Mouse (Mus musculus) activated CD4-positive, CD25-positive, alpha-beta regulatory T cell, adult 4 months (primary cell): Measurements from ENCODE around the gene Crebl2. TPM values are rescaled to one million over a fixed set of nuclear protein-coding genes. Genes with fewer than 3 reads are reported as not detected.

Source experiments
- ATAC-seq: one replicate; pipeline ENCODE4 v1.8.0; 2017
- polyA plus RNA-seq, 2 experiments: library from polyadenylated mRNA; unstranded; fragments of 100-300 nt; shearing (Covaris generic); gene quantifications; one replicate each; pipeline ENCODE4 v1.2.1; 2017

Crebl2 gene
- polyA plus RNA-seq, 2 experiments from 2014 or later = 26.3 to 31.1 TPM

DNA sequence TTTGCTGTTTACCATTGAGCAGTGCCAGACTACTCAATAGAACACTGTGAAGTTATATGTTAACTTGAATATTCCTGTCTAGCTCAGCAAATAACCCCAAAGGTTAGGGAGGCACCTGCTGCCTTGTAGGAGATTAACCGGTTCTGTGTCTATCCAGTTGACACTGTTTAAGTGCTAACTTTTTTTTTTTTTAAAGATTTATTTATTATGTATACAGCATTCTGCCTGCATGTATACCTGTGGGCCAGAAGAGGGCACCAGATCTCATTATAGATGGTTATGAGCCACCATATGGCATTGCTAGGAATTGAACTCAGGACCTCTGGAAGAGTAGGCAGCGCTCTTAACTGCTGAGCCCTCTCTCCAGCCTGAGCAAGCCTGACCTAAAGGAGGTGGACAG is 43.1 kb downstream of the Crebl2 start:
- ATAC-seq = no peak

DNA sequence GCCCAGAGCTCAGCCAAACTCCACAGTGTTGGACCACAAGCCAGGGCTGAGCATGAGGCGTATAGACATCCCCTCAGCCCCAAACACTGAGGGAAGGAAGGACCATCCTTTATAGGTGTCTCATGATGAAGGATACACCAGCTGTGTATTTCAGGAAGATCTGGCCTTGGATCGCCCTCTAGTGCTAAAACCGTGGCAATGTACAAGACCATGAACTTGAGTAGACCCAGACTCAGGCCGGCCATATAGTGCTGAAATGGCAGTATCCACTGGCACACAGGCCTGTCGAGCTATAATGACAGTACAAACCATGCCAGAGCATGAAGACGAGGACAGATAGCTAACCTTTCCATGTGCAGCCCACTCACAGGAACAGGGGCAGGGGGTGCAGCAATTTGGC is 46.8 kb downstream of the Crebl2 start:
- peak; percentile 61 for ATAC-seq

GRCm38 (mm10) chr6:134877276-134877675 is 47.3 kb downstream of the Crebl2 start:
- ATAC-seq = no peak

- no peak for ATAC-seq
Measured at GRCm38 (mm10) chr6:134877892-134878291, 47.9 kb downstream of the Crebl2 start.

GRCm38 (mm10) chr6:134879556-134879955 is 49.6 kb downstream of the Crebl2 start:
- ATAC-seq = no peak

- ATAC-seq = no peak
Measured at GRCm38 (mm10) chr6:134880046-134880445, 50.1 kb downstream of the Crebl2 start.

- no peak for ATAC-seq
Measured at GRCm38 (mm10) chr6:134883661-134884060, 53.7 kb downstream of the Crebl2 start.

GRCm38 (mm10) chr6:134885515-134885914 is 55.6 kb downstream of the Crebl2 start:
- no peak for ATAC-seq

DNA sequence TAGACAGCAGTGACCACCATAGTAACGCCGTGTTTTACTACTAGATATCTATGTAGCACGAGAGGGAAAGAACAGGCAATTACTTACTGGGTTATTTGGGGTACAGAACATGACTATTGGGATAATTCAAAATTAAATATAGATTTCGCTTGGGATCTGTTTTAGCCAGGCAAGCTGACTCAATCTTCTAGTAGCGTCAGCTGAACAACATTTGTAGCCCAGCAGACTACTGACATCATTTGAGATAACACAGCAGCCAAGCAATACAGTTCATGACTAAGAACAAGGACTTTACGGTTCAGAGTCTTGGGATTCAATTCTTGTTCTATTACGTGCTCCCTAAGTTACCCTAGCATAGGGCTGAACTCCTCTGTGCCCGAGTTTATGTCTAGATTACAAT is 56.5 kb downstream of the Crebl2 start:
- ATAC-seq = no peak

- ATAC-seq = no peak
Measured at GRCm38 (mm10) chr6:134887008-134887407, 57.1 kb downstream of the Crebl2 start.

- ATAC-seq = no peak
Measured at GRCm38 (mm10) chr6:134887711-134888449, 57.9 kb downstream of the Crebl2 start.

DNA sequence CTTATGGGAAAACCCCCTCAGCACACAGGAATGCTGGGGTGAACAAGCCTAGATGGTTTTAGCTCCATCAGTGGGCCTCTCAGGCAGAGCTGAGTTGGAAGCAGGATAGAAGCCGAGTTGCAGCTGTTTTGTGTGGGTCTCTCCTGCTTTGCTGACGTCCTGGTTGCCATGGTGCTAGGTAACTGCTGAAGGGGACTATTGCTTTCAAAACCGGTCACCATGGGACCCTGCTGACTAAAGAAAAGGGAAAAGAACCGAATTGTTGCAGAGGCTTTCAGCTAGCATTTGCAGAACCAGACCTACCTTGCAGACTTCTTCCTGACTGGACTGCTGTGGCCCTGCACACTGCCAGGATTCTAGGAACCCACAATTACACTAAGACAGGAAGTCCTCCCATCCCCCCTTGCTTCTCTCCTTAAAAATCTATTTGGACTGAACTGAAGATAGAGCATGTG is 58.6 kb downstream of the Crebl2 start:
- ATAC-seq = no peak

- no peak for ATAC-seq
Measured at GRCm38 (mm10) chr6:134889763-134890162, 59.8 kb downstream of the Crebl2 start.

GRCm38 (mm10) chr6:134890436-134890835 is 60.5 kb downstream of the Crebl2 start:
- no peak for ATAC-seq

DNA sequence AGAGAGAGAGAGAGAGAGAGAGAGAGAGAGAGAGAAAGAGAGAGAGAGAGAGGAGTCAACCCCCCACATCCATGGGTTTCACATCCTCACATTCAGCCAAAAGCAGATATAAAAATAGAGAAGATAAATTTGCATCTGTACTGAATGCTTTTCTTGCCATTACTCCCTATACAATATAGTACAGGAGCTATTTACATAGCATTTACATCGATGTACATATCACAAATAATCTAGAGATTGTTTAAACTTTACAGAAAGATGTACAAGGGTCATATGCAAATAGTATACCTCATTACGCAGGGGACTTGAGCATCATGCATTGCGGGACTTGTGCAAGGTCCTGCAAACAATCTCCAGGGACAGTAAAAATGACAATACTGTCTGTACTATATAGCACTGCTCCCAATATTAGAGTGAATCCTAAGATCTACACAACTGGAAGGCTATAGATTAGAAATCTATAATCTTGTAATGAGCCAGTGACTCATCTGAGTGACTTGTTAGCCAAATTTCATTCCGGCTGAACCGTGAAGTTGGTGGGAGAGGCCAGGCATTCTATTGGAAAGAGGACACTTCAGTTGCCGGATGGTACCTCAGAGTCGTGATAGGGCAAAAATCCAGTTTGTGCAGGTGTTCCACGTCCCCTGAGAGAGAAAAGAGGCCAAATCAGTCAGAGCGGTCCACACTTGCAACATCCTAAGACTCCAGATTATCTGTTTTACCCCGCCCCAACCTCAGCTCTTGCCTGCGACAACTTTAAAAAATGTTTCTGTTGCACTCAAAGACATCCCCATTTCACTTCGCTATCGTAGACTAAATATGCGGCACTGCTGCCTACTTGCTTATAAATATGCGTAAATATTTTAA is 66.8 kb downstream of the Crebl2 start:
- ATAC-seq = no peak

DNA sequence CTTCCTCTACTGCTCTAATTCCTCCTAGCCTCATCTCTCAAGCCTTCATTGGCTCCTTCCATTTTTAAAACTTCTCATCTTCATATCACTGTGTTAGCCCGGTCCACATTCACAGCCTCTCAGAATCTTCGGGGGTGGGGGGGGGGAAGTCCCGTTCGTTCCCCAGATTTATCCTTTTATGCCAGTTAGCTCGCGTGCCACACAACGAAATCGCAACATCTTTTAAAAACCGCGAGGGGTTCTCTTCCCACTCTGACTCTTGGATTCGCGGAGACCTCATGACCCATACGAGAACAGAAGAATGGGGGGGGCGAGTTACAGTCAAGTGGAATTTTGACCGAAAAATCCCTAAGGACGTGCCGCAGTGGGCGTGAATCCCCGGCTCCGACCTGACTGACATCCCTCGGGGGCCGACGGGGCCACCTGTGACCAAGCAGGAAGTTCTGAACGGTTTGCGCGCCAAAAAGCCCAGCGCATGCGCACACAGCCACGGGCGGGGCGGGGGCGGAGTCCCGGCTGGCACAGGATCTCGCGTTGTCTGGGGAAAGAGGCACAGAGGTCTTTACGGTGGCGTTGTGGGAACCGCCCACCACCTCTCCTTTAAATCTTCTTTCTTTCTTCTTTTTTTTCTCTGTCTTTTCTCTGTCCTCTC is 67.6 kb downstream of the Crebl2 start:
- ATAC-seq = peak; percentile 79

DNA sequence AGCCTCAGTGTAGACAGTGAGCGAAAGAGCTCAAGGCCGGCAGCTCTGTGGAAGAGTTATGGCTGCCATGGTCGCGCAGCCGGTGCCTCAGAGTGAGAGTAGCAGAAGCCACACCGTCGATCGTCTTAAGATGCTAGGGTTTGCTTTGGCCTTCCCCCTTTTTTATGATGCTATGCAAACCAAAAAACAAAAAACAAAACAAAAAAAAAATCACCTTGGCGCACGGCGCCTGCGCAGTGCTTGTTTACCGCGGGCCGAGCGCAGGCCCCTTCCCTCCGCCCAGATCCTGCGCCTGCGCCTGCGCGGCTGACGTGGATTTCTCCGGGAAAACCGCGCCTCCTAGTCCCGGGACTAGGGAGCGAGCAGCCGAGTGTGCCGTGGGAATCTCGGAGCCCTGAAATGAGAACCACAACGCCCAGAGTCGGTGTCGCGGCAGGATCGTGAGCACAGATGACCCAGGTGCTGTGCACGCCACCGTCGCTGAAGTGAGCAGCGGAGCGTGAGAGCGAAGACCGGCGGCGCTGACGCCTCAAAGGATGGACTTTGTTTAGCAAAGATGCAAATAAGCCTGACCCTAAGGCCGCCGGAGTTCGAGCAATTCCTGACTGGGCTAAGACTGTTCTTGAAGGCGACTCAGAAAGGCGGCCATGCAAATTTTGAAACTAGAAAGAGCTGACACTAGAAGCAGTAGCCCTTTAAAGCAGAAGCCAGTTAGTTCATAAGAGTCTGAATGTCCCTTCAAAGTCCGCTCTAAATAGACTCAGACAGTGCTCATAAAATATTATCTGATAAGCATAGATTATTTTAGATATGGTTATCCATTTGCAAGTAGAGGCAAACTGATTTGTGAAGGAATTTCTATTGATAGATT is 68.4 kb downstream of the Crebl2 start, which contains the start of gene Gpr19:
Gene Gpr19 (minus strand): TSS at position 484 of the 871 bp plus-strand sequence.
- ATAC-seq = peak; percentile 66

GRCm38 (mm10) chr6:134903368-134903767 is 73.4 kb downstream of the Crebl2 start:
- ATAC-seq = peak; percentile 75

- ATAC-seq = peak; percentile 41
Measured at GRCm38 (mm10) chr6:134903891-134904884, 74.2 kb downstream of the Crebl2 start.

- no peak for ATAC-seq
Measured at GRCm38 (mm10) chr6:134905811-134906210, 75.9 kb downstream of the Crebl2 start.
